Mouse (Mus musculus) liver, embryonic 14.5 days (tissue): ENCODE measurements around the gene Cacna1c. TPM values are rescaled to one million over a fixed set of nuclear protein-coding genes. Genes with fewer than 3 reads are reported as not detected.

ENCODE experiments used
- ATAC-seq: fragments of 200-750 bp; cut with Nextera tagmentation; 2 replicates; pipeline ENCODE4 v1.8.0; 2017; ENCODE audit warnings: moderate number of reproducible peaks, mild to moderate bottlenecking, moderate library complexity; ENCODE audit not compliant: insufficient read depth
- DNase-seq, 3 experiments: peaks; one replicate each; pipeline ENCODE4 v3.0.0-alpha.2; 2012 to 2013; ENCODE audit warnings: low read depth in 3 of 3, low spot score in 3 of 3
- H3K27ac ChIP-seq: fragments of 300-500 bp; sonication (generic); 2 replicates; pipeline ENCODE4 v1.5.1; 2014; ENCODE audit warnings: moderate library complexity, mild to moderate bottlenecking, control low read depth, inconsistent platforms
- H3K27me3 ChIP-seq: fragments of 300-500 bp; sonication (generic); 2 replicates; pipeline ENCODE4 v1.6.1; 2014; ENCODE audit warnings: mild to moderate bottlenecking, low read length, moderate library complexity; ENCODE audit not compliant: control insufficient read depth, insufficient read depth
- H3K36me3 ChIP-seq: fragments of 300-500 bp; sonication (generic); replicated peaks from 2 replicates; pipeline ENCODE4 v1.6.1; 2014; ENCODE audit warnings: low read depth; ENCODE audit not compliant: control insufficient read depth, insufficient read depth
- H3K4me1 ChIP-seq, 2 experiments: fragments of 200-500 bp in 1 of 2; fragments of 300-500 bp in 1 of 2; sonication (generic) in 1 of 2; replicated peaks; 2 replicates each; pipeline ENCODE4 v1.6.1; 2012 to 2014; ENCODE audit warnings: antibody characterized with exemption in 1 of 2, inconsistent platforms in 1 of 2, low read length in 1 of 2; ENCODE audit not compliant: control insufficient read depth in 2 of 2, insufficient read depth in 2 of 2
- H3K4me2 ChIP-seq: fragments of 300-500 bp; sonication (generic); 2 replicates; pipeline ENCODE4 v1.6.1; 2014; ENCODE audit warnings: low read depth, mild to moderate bottlenecking, control low read depth, moderate library complexity
- H3K4me3 ChIP-seq, 2 experiments: fragments of 200-500 bp in 1 of 2; fragments of 300-500 bp in 1 of 2; sonication (generic) in 1 of 2; 2 replicates each; pipeline ENCODE4 v1.5.1; 2012 to 2014; ENCODE audit warnings: low read depth in 2 of 2, low read length in 2 of 2, mild to moderate bottlenecking in 2 of 2, control low read depth in 1 of 2, inconsistent platforms in 1 of 2, moderate library complexity in 1 of 2; ENCODE audit not compliant: insufficient read depth in 1 of 2
- H3K9ac ChIP-seq: fragments of 300-500 bp; sonication (generic); replicated peaks from 2 replicates; pipeline ENCODE4 v1.6.1; 2014; ENCODE audit warnings: mild to moderate bottlenecking, control low read depth, moderate library complexity
- H3K9me3 ChIP-seq: fragments of 300-500 bp; sonication (generic); 2 replicates; pipeline ENCODE4 v1.6.1; 2016; ENCODE audit warnings: low read length, mixed read lengths; ENCODE audit not compliant: control insufficient read depth
- CTCF ChIP-seq: IDR thresholded peaks from 2 replicates; pipeline ENCODE4 v1.5.1; 2016; ENCODE audit warnings: antibody characterized with exemption, low read depth, control low read depth
- EP300 ChIP-seq: IDR thresholded peaks from 2 replicates; pipeline ENCODE4 v1.6.1; 2016; ENCODE audit warnings: antibody characterized with exemption, low read depth
- WGBS: fragments of 180-500 bp; shearing (Covaris S2); extraction: QIAGEN DNeasy Blood & Tissue Kit; methylation state at CpG from one replicate; pipeline ENCODE4 v1.1.7; 2014; ENCODE audit not compliant: insufficient replicate concordance; 5-methylcytosine and 5-hydroxymethylcytosine counted together
- polyA plus RNA-seq, 2 experiments: library from polyadenylated mRNA; depleted of rRNA in 1 of 2; stranded (reverse) in 1 of 2; unstranded in 1 of 2; fragments of >200 nt; fragmentation: Nextera tagmentation in 1 of 2; extraction: Ambion mirVana in 1 of 2; gene quantifications; 2 replicates each; pipeline versions ENCODE4 v1.2.1 to v1.2.3; 2012 to 2014

Gene Cacna1c
- polyA plus RNA-seq, 2 experiments, result 0.20 to 0.32 TPM

DNA sequence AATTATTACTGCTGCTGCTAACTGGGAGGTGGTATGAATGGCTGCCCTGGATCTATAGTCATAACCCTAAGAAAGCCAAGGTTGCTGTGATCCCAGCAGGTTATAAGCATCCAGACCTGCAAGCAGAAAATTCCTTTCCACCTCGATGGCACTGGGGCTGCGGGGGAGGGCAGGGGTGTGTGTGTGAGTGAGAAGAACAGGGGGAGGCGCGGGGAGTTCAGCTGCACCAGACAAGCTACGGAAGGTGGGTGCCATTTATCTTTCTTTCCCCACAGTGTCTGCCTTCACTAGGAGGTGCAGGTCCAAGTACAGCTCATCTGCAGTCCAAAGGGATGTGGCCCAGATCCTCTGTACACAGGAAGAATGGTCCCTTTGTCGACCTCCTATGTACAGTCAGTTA lies 473.9 kb downstream of the Cacna1c start:
- Histone ChIP-seq H3K4me2 (no peak overlapping the region), H3K27me3 (no peaks in the 10 kb centered on the region), H3K4me1 (no peaks in the 10 kb centered on the region), H3K4me3 (no peak overlapping the region), H3K36me3 (no peaks in the 10 kb centered on the region), H3K9ac (no peak overlapping the region), H3K27ac (no peak overlapping the region), H3K9me3 (no peaks in the 10 kb centered on the region)
- DNase-seq (no peak), ATAC-seq (no peak)
- 65% methylated on average over 6 of the region's 6 CpGs for WGBS
- TF ChIP-seq CTCF (no peak), EP300 (no peak)

DNA sequence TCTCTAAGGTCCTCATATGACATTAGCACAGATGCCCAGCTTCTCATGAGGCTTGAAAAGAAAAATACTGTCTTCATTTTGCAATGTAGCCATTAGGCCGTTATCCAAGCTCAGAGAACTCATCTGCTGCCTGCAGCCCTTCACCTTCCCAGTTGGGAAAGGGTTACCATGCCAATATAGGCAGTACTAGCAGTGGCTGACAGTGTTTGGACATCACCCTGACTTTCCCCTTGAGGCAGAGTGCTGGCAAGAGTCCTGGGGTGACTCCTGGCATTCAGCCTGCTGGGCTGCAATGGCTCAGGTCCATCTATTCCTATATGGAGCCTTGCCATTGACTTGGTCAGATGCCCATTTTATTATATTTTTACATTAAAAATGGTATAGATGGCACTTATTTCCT lies 476.7 kb downstream of the Cacna1c start:
- Histone ChIP-seq H3K27me3 (no peaks in the 10 kb centered on the region), H3K27ac (no peak overlapping the region), H3K9me3 (no peaks in the 10 kb centered on the region), H3K36me3 (no peaks in the 10 kb centered on the region), H3K4me3 (no peak overlapping the region), H3K9ac (no peak overlapping the region), H3K4me2 (no peak overlapping the region), H3K4me1 (no peaks in the 10 kb centered on the region)
- no peak for TF ChIP-seq EP300
- no peak for TF ChIP-seq CTCF
- DNase-seq, result no peak
- WGBS, result 58% methylated on average over 1 of the region's 1 CpGs
- no peak for ATAC-seq

DNA sequence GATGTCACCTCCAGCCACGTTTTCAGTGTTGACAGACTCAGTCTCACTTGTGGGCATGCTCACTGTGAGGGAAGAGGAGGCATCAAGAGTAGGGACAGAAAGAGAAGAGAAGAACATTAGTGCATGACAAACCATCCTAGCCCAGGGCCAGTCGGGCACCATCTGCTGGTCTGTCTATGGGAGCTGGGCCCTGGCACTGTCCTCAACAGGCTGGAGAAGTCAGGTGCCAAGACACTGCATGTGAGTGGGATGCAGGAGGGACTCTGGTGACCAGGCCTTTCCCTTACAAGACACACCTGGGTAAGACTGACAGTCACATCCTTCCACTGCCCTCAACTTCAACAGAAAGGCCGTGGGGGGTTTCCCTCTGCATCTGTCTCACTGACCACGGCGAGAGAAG lies 482.9 kb downstream of the Cacna1c start:
- no peaks in the 10 kb centered on the region for H3K9me3 ChIP-seq
- no peak overlapping the region for H3K27ac ChIP-seq
- no peaks in the 10 kb centered on the region for H3K4me1 ChIP-seq
- TF ChIP-seq CTCF, result no peak
- TF ChIP-seq EP300, result no peak
- ATAC-seq (no peak), DNase-seq (no peak)
- H3K36me3 ChIP-seq, result no peaks in the 10 kb centered on the region
- no peaks in the 10 kb centered on the region for H3K27me3 ChIP-seq
- 73% methylated on average over 5 of the region's 5 CpGs for WGBS
- H3K4me2 ChIP-seq, result no peak overlapping the region
- H3K4me3 ChIP-seq, result no peak overlapping the region
- H3K9ac ChIP-seq, result no peak overlapping the region

DNA sequence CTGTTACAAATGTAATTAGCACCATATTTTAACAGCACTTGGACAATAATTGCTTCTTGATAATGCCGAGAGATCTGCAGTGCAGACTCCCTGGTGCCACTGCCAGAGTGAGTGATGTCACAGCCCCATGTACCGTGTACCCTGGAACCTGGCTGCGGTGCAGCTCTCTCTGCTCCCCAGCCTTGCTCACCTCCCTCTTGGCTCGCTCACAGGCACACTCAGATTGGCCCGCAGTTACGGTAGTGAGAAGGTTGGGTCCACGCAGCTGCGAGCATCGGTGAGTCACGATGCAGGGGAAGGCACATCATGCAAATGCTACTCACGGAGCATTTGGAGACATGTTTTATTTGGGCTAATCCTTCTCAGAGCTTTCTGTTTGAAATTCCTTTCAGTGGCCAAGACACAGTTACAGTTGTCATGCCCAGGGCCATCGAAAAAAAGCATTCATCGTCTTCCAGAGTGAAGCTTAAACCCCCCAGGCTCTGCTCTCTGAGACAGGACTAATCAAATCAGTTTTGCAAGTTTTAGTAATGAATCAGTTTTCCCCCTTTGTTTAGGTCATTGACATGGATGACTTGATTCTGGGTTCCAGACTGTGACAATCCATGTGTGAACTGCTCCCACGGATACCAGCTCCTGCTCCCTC lies 484.4 kb downstream of the Cacna1c start:
- WGBS, result 73% methylated on average over 14 of the region's 14 CpGs
- DNase-seq (no peak), ATAC-seq (no peak)

DNA sequence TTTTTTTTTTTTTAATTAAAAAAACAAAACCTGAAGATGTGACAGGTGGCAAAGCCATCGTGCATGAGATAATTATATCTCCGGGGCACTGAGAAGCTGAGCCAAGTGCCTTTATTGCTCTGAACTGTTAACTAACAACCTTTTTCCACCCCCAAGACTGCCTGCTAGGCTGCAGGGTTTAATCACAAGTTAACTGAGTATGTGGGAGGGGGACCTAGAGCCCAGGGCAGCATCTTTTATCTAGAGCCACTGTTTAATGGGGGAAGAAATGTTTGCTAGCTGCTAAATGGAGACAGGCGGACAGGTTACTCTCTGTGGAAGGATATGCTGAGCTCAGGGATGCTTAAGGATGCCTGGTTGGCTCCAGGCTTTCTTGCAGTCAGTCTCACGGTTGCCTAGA lies 489.2 kb downstream of the Cacna1c start:
- WGBS, result 58% methylated on average over 4 of the region's 4 CpGs

More for the DNA sequence above, 484.4 kb downstream of the Cacna1c start:
- Histone ChIP-seq H3K27ac (no peak overlapping the region), H3K9me3 (no peaks in the 10 kb centered on the region), H3K9ac (no peak overlapping the region), H3K4me3 (no peak overlapping the region), H3K27me3 (no peaks in the 10 kb centered on the region), H3K4me2 (no peak overlapping the region), H3K4me1 (no peaks in the 10 kb centered on the region), H3K36me3 (no peaks in the 10 kb centered on the region)
- TF ChIP-seq CTCF, result no peak
- TF ChIP-seq EP300, result no peak

More for the DNA sequence above, 489.2 kb downstream of the Cacna1c start:
- no peak overlapping the region for H3K27ac ChIP-seq
- no peak overlapping the region for H3K9ac ChIP-seq
- ATAC-seq (no peak), DNase-seq (no peak)
- no peaks in the 10 kb centered on the region for H3K9me3 ChIP-seq
- H3K36me3 ChIP-seq, result no peaks in the 10 kb centered on the region
- no peak overlapping the region for H3K4me3 ChIP-seq
- H3K4me2 ChIP-seq, result no peak overlapping the region
- H3K4me1 ChIP-seq, result no peaks in the 10 kb centered on the region; a peak in 1 of 4 replicates
- TF ChIP-seq CTCF (no peak), EP300 (no peak)
- H3K27me3 ChIP-seq, result no peaks in the 10 kb centered on the region
